Mouse (Mus musculus): ENCODE data around the gene Pth1r. TPM values are rescaled to one million over a fixed set of nuclear protein-coding genes. Genes with fewer than 3 reads are reported as not detected.

The Pth1r gene
- total and polyA plus RNA-seq, 2 experiments: 7.4 to 28.1 TPM

- DNase-seq (ENCODE audit: extremely low read depth, low read depth, low spot score): no peak
- no peaks in the 10 kb centered on the region for H3K79me2 ChIP-seq (ENCODE audit: control insufficient read depth, insufficient read depth, low read length)
- TF ChIP-seq CTCF (IDR thresholded peaks at IDR 0.05; ENCODE audit: low read depth, low read length) (no peak), POLR2A (IDR thresholded peaks at IDR 0.05; ENCODE audit: extremely low read depth, insufficient read depth, low read length) (no peak)
- H3K4me3 ChIP-seq (ENCODE audit: insufficient read depth, low read depth, low read length): no peak overlapping the region
- WGBS: 92% methylated on average over 10 of the region's 10 CpGs
- H3K4me1 ChIP-seq (ENCODE audit: control insufficient read depth, insufficient read depth, low read length): no peaks in the 10 kb centered on the region
- H3K27ac ChIP-seq (replicated peaks; ENCODE audit: insufficient read depth, low read depth, low read length): no peak overlapping the region
- H3K36me3 ChIP-seq (ENCODE audit: control insufficient read depth, insufficient read depth, low read length): no peaks in the 10 kb centered on the region
- no peak overlapping the region for H3K9ac ChIP-seq (ENCODE audit: low read depth, low read length)
- H3K27me3 ChIP-seq (ENCODE audit: control insufficient read depth, insufficient read depth, low read length): no peaks in the 10 kb centered on the region
Measured at GRCm38 (mm10) chr9:110772336-110772735, 25.4 kb upstream of the Pth1r start.

- H3K27me3 ChIP-seq (ENCODE audit: control insufficient read depth, insufficient read depth, low read length): no peaks in the 10 kb centered on the region
- no peaks in the 10 kb centered on the region for H3K79me2 ChIP-seq (ENCODE audit: control insufficient read depth, insufficient read depth, low read length)
- H3K27ac ChIP-seq (replicated peaks; ENCODE audit: insufficient read depth, low read depth, low read length): no peak overlapping the region
- H3K36me3 ChIP-seq (ENCODE audit: control insufficient read depth, insufficient read depth, low read length): no peaks in the 10 kb centered on the region
- WGBS: 95% methylated on average over 2 of the region's 2 CpGs
- H3K4me3 ChIP-seq (ENCODE audit: insufficient read depth, low read depth, low read length): no peak overlapping the region
- H3K4me1 ChIP-seq (ENCODE audit: control insufficient read depth, insufficient read depth, low read length): no peaks in the 10 kb centered on the region
- DNase-seq (ENCODE audit: extremely low read depth, low read depth, low spot score): no peak
- H3K9ac ChIP-seq (ENCODE audit: low read depth, low read length): no peak overlapping the region
- TF ChIP-seq CTCF (IDR thresholded peaks at IDR 0.05; ENCODE audit: low read depth, low read length) (no peak), POLR2A (IDR thresholded peaks at IDR 0.05; ENCODE audit: extremely low read depth, insufficient read depth, low read length) (no peak)
Measured at GRCm38 (mm10) chr9:110763405-110763804, 16.5 kb upstream of the Pth1r start.

GRCm38 (mm10) chr9:110762763-110763162 is 15.8 kb upstream of the Pth1r start:
- no peaks in the 10 kb centered on the region for H3K4me1 ChIP-seq (ENCODE audit: control insufficient read depth, insufficient read depth, low read length)
- no peaks in the 10 kb centered on the region for H3K36me3 ChIP-seq (ENCODE audit: control insufficient read depth, insufficient read depth, low read length)
- H3K9ac ChIP-seq (ENCODE audit: low read depth, low read length): no peak overlapping the region
- no peaks in the 10 kb centered on the region for H3K27me3 ChIP-seq (ENCODE audit: control insufficient read depth, insufficient read depth, low read length)
- DNase-seq (ENCODE audit: extremely low read depth, low read depth, low spot score): no peak
- no peak for TF ChIP-seq CTCF (IDR thresholded peaks at IDR 0.05; ENCODE audit: low read depth, low read length)
- no peak overlapping the region for H3K27ac ChIP-seq (replicated peaks; ENCODE audit: insufficient read depth, low read depth, low read length)
- 91% methylated on average over 10 of the region's 10 CpGs for WGBS
- H3K4me3 ChIP-seq (ENCODE audit: insufficient read depth, low read depth, low read length): no peak overlapping the region
- no peaks in the 10 kb centered on the region for H3K79me2 ChIP-seq (ENCODE audit: control insufficient read depth, insufficient read depth, low read length)

- Histone ChIP-seq H3K27ac (replicated peaks; ENCODE audit: insufficient read depth, low read depth, low read length) (no peak overlapping the region), H3K4me1 (ENCODE audit: control insufficient read depth, insufficient read depth, low read length) (no peaks in the 10 kb centered on the region), H3K27me3 (ENCODE audit: control insufficient read depth, insufficient read depth, low read length) (no peaks in the 10 kb centered on the region), H3K36me3 (ENCODE audit: control insufficient read depth, insufficient read depth, low read length) (no peaks in the 10 kb centered on the region), H3K9ac (ENCODE audit: low read depth, low read length) (no peak overlapping the region), H3K4me3 (ENCODE audit: insufficient read depth, low read depth, low read length) (no peak overlapping the region), H3K79me2 (ENCODE audit: control insufficient read depth, insufficient read depth, low read length) (no peaks in the 10 kb centered on the region)
- WGBS: 95% methylated on average over 8 of the region's 8 CpGs
- TF ChIP-seq CTCF (IDR thresholded peaks at IDR 0.05; ENCODE audit: low read depth, low read length): no peak
- TF ChIP-seq POLR2A (IDR thresholded peaks at IDR 0.05; ENCODE audit: extremely low read depth, insufficient read depth, low read length): no peak
- no peak for DNase-seq (ENCODE audit: extremely low read depth, low read depth, low spot score)
Measured at GRCm38 (mm10) chr9:110760886-110761285, 13.9 kb upstream of the Pth1r start.

GRCm38 (mm10) chr9:110759265-110759664 is 12.3 kb upstream of the Pth1r start:
- DNase-seq (ENCODE audit: extremely low read depth, low read depth, low spot score): peak; percentile 25
- H3K79me2 ChIP-seq (ENCODE audit: control insufficient read depth, insufficient read depth, low read length): no peaks in the 10 kb centered on the region
- no peak for TF ChIP-seq POLR2A (IDR thresholded peaks at IDR 0.05; ENCODE audit: extremely low read depth, insufficient read depth, low read length)
- TF ChIP-seq CTCF (IDR thresholded peaks at IDR 0.05; ENCODE audit: low read depth, low read length): peak; percentile 88
- H3K36me3 ChIP-seq (ENCODE audit: control insufficient read depth, insufficient read depth, low read length): no peaks in the 10 kb centered on the region
- WGBS: 55% methylated on average over 2 of the region's 2 CpGs
- H3K9ac ChIP-seq (ENCODE audit: low read depth, low read length): no peak overlapping the region
- no peaks in the 10 kb centered on the region for H3K4me1 ChIP-seq (ENCODE audit: control insufficient read depth, insufficient read depth, low read length)
- H3K4me3 ChIP-seq (ENCODE audit: insufficient read depth, low read depth, low read length): no peak overlapping the region
- no peaks in the 10 kb centered on the region for H3K27me3 ChIP-seq (ENCODE audit: control insufficient read depth, insufficient read depth, low read length)
- no peak overlapping the region for H3K27ac ChIP-seq (replicated peaks; ENCODE audit: insufficient read depth, low read depth, low read length)

DNA sequence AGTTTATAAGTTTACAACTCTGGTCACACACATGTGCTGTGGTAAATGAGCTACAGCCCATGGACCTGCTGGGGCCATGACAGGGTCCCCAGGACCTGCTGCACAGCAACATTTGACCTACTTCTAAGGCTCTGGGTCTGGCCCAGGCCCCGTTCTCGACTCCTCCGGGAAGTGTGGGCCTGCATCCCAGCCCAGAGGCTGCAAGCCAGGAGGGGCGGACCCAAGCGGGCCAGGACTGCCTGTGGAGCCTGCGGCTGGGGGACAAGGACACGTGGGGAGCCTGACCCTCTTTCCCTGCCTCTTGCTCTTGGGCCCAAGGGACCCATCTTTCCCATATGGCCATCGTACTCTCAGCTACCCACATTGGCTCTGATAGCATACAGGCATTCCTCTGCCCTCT is 11.7 kb upstream of the Pth1r start:
- Histone ChIP-seq H3K4me1 (ENCODE audit: control insufficient read depth, insufficient read depth, low read length) (no peaks in the 10 kb centered on the region), H3K79me2 (ENCODE audit: control insufficient read depth, insufficient read depth, low read length) (no peaks in the 10 kb centered on the region), H3K9ac (ENCODE audit: low read depth, low read length) (no peak overlapping the region), H3K27me3 (ENCODE audit: control insufficient read depth, insufficient read depth, low read length) (no peaks in the 10 kb centered on the region), H3K4me3 (ENCODE audit: insufficient read depth, low read depth, low read length) (no peak overlapping the region), H3K27ac (replicated peaks; ENCODE audit: insufficient read depth, low read depth, low read length) (no peak overlapping the region), H3K36me3 (ENCODE audit: control insufficient read depth, insufficient read depth, low read length) (no peaks in the 10 kb centered on the region)
- no peak for DNase-seq (ENCODE audit: extremely low read depth, low read depth, low spot score)
- WGBS: 28% methylated on average over 8 of the region's 8 CpGs
- TF ChIP-seq POLR2A (IDR thresholded peaks at IDR 0.05; ENCODE audit: extremely low read depth, insufficient read depth, low read length) (no peak), CTCF (IDR thresholded peaks at IDR 0.05; ENCODE audit: low read depth, low read length) (no peak)
